Mouse (Mus musculus) small intestine, adult 10 weeks (tissue): Measurements from ENCODE around the gene Rpl32. TPM values are rescaled to one million over a fixed set of nuclear protein-coding genes. Genes with fewer than 3 reads are reported as not detected.

Experiments
- polyA plus RNA-seq: library from polyadenylated mRNA; stranded (reverse); fragments of 350-450 nt; fragmentation: Illumina TruSeq; extraction: RNeasy Lipid Tissue Mini Kit (QIAGEN cat#74804); gene quantifications from one replicate; pipeline ENCODE4 v1.2.3, GENCODE M21; 2014; ENCODE audit warnings: low replicate concordance

The Rpl32 gene
- polyA plus RNA-seq = 33.6 TPM

DNA sequence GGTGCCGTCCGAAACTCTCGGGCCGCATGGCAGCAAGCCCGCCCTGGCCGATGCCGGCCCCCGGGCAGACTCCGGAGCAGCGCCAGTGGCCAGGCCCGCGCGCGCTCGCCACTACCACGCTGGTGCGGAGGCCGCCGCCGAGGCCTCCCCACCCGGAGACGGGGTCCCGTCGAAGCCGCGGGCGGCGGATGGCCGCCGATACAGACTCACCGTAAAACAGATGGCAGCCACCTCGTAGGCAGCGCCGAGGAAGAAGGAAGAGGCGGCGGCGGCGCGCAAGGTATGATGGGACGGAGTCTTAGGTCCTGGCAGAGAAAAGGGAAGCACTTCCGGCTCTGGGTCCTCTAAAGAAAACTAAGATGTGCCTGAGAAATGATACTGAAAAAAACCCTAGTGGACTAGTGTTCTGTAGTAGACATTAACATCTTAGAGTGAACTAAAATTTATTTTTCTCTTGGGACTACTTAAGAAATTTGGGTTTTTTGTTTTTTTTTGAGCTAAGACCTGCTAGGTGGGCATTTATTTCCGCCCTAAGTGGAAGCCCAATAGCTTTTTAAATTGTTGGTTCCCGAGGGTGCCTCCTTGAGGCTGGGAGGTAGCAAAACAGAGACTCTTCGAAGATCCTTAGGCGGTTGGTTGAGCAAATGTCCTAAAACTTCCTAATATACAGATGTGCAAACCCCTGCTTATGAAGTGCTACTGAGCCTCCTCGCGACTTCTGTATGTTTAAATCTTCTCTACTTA, at the start of gene Rpl32:
Gene Rpl32 (minus strand): TSS at position 260 of the 744 bp plus-strand sequence.

DNA sequence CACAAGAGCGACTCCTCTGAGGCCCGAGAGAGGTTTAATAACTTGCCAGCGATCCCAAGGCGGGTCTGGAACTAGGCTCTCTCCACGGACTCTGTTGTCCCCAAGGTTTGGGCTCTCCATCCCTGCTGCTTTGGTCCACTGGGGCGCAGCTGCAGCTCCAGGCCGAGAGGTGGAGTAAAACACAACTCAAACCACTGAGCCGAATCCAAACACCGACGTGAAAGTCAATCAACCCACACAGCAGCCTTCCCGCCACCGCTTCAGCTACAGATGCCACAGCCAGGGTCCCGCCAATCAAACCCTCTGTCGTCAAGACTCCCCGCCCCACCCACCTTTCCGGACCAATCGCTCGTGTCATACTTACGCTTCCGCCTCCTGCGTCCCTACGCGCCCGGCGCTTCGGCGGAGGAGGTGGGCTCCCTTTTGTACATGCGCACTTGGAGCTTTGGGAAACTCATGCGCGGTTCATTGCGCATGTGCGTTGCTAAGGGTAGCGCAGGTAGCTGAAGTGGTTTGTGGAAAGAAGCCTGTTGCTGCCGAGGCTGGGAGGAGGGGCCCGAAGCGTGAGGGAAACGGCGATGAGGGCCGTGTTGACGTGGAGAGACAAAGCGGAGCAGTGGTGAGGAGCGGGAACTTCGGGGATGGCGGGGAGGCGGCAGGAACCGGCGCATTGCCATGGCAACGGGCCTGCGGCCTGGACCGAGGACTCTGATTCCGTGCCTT, 44.7 kb upstream of the Rpl32 start, which contains the start of the genes Mbd4 and Ift122:
Gene Mbd4 (minus strand): TSS at position 281 of the 723 bp plus-strand sequence.
Gene Ift122 (plus strand): TSS at position 380 of the 723 bp plus-strand sequence.

DNA sequence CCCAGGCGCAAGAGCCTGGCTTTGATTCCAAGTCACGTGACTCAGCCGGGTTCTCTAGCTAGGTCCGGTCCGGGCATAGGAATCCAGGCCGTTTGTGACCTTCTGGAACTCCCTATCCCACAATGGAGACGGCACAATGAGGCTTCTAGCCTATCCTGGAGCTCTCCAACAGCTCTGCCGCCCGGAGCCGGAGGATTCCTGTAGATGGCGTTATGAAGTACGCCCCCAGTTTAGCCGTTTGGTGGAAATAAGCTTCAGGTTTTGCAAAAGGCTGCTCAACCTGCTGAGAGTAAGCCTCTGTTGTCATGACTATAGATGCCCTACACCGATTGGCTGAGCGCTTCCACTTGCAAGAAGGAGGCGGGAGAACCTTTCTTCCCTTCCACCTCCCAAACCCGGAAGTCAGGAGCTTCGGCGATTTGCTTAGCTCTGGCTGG, 29.6 kb upstream of the Rpl32 start, which contains the start of gene Efcab12:
Gene Efcab12 (minus strand): TSS at position 252 of the 437 bp plus-strand sequence.

DNA sequence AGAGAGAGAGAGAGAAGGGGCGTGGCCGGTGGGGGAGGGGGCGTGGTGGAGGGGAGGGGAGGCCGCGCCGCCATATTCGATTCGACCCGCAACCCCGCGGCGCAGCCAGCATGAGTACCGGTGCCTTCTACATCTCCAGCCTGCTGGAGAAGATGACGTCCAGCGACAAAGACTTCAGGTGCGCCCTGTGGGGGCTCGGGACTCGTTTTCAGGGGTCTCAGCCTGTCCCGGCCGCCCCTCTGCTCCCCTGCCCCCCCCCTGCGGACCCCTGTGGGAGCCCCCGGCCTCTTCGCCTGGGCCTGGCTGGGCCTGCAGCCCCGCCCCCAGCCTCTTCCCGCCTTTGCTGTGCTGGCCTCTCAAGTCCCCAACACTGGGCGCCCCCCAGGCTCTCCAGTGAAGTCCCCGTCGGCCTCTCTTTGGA, 34.0 kb downstream of the Rpl32 start, which contains the start of gene Cand2:
Gene Cand2 (plus strand): TSS at position 38 of the 421 bp plus-strand sequence.

DNA sequence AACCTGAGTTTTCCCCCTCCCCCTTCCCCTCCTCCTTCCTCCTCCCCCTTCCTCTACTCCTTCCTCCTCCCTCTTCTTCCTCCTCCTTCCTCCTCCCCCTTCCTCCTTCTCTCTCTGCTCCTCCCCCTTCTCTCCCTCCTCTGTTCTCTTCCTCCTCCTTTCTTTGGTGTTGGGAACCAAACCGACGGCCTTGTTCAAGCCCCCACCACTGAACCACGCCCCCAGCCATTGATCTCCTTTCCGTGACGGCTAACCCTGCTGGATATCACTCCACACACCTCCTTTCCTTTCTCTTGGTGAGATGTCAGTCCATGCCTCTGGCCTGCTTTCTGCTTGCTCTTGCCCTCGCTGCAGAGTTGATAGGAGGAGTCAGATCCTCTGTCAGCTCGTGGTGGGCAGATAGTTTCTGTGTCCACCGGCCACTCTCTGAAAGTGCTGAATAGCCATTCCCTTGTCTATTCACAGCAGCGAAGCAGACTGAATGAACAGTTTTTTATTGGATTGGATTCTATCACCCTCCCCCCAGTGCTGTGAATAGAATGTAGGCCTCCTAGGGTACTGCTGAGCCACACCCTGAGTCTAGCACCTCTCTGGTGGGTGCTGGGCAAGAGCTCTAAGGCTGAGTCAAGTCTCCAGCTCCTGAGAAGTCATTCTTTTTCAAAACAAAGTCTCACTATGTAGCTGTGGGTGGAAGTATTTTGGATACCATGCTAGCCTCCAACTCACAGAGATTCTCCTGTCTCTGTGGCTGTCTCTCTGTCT, 46.4 kb downstream of the Rpl32 start, which contains the start of gene Tmem40:
Gene Tmem40 (minus strand): TSS at position 416 of the 762 bp plus-strand sequence.

Other genes starting within 250 kb of the Rpl32 start
- 25.9 TPM for gene Mkrn2os, start 216.2 kb downstream of the Rpl32 start, polyA plus RNA-seq
- 5.9 TPM for gene Mkrn2, start 206.8 kb downstream of the Rpl32 start, polyA plus RNA-seq
- 35.2 TPM for gene Raf1, start 132.1 kb downstream of the Rpl32 start, polyA plus RNA-seq
- not detected for gene Tmem40, start 46.3 kb downstream of the Rpl32 start, polyA plus RNA-seq
- 2.0 TPM for gene Cand2, start 34.2 kb downstream of the Rpl32 start, polyA plus RNA-seq
- gene Efcab12, start 29.7 kb upstream of the Rpl32 start, polyA plus RNA-seq = not detected
- gene Mbd4, start 44.6 kb upstream of the Rpl32 start, polyA plus RNA-seq = 4.5 TPM
- 0.85 TPM for gene Ift122, start 44.7 kb upstream of the Rpl32 start, polyA plus RNA-seq
- gene Rho, start 123.0 kb upstream of the Rpl32 start, polyA plus RNA-seq = not detected
- gene H1foo, start 136.2 kb upstream of the Rpl32 start, polyA plus RNA-seq = not detected
- 0.19 TPM for gene Plxnd1, start 186.3 kb upstream of the Rpl32 start, polyA plus RNA-seq